Mouse (Mus musculus): Measurements from ENCODE around the gene Muc2.
"Not testable (repeated sequence)": the region's sequence is repeated elsewhere in the genome, so short reads cannot be mapped to it uniquely, and the experiment has no call there.

Muc2 gene

GRCm38 (mm10) chr7:141690040-141690439 lies at the start of gene Muc2:
Gene Muc2 (plus strand): TSS chr7:141690340.
- no peak for DNase-seq

- DNase-seq = no peak
These were observed 47.8 kb upstream of the Muc2 start for GRCm38 (mm10) chr7:141642375-141642774.

- DNase-seq = peak; percentile 37
These were observed 47.0 kb upstream of the Muc2 start for GRCm38 (mm10) chr7:141643160-141643559.

DNA sequence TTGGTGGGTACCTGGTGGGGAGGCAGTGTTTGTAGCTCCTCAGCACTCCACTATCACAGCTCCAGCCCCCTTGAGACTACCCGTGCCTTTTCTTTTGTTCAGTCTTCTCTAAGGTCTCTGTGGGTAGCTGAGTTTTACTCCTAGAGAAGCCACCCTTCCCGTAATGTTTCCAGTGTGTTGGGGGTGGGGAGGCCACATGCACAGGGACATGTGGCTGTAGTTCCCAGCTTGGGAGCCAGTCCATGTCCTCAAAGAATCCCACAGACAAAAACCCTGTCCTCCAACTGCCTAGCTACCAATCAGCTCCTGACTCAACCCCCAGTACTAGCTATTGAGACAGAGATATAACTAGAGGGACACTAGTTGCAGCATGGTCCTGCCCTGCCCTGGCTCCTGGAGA lies 43.1 kb upstream of the Muc2 start:
- DNase-seq = no peak

DNA sequence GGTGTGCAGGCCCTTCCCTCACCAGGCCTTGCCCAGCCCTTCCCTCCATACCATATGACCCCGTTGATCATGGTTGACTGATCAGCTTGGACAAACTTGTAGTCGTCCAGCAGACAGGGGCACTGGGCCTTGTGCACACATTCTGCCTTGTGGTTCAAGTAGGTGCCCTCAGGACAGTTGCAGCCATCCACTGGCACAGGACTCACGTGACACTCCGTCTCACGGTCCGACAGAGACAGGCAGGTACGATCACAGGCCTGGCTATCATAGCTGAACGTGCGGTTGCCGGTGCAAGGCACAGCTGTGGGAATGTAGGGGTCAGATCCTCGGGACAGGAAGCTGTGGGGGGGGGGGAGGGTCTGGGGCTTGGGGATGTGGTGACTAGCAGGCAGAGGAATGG lies 42.3 kb upstream of the Muc2 start:
- DNase-seq = no peak

- no peak for DNase-seq
These were observed 37.9 kb upstream of the Muc2 start for GRCm38 (mm10) chr7:141652191-141652590.

- no peak for DNase-seq
These were observed 29.8 kb upstream of the Muc2 start for GRCm38 (mm10) chr7:141660346-141660745.

DNA sequence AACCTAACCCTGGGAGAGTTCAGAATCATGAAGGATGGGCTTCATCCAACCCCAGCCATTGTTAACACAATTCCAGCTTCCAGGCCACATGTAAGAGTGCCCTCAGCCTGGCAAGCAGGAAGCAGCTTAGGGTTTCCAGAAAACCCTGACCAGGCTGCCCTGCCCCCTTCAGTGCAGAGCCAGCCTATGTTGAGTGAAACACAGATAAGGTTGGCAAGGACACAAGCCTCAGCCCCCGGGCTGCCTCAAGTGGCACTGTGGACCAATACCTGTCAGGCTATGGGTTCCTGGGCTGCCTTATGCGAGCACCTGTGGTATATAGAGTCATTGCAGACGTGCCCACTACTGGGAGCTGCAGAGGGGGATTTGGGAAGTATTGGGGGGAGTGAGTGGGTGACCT lies 28.7 kb upstream of the Muc2 start:
- no peak for DNase-seq

DNA sequence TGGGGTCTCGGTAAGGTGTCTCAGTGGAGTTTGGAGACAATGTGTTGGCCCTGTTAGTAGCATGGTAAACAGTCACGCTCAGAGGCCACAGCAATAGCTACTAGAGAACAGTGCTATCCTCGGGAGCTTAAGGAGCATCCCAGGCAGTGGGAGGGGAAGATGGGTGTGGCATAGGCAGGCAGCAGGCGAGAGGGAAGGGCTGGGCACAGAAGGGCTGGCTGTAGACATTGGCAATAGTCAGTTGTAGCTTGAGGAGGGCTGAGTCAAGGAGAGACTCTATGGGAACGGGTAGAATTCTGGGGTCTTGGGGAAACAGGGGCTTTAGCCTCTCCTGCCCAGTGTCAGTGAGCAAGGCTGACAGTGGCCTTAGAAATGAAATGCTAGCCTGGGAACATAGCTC lies 27.9 kb upstream of the Muc2 start:
- no peak for DNase-seq

DNA sequence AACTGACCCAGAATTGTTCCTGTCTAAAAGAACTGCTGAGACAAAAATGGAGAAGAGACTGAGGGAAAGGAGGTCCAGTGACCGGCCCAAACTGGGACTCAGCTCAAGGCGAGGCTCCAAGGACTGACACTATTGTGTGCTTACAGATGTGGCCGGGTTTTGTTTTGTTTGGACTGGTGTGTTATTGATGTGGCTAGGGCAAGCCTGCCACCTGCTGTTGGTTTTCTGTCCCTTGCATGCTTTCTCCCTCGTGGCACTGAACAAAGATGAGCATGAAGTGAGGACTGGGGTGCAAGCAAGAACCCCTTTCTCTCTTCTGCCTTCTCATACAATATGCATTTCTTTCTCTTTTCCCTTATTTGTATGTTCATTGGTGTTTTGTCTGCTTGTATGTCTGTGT lies 23.9 kb upstream of the Muc2 start:
- peak; percentile 56 for DNase-seq

- DNase-seq = not testable (repeated sequence)
These were observed 21.0 kb upstream of the Muc2 start for GRCm38 (mm10) chr7:141669097-141669496.

DNA sequence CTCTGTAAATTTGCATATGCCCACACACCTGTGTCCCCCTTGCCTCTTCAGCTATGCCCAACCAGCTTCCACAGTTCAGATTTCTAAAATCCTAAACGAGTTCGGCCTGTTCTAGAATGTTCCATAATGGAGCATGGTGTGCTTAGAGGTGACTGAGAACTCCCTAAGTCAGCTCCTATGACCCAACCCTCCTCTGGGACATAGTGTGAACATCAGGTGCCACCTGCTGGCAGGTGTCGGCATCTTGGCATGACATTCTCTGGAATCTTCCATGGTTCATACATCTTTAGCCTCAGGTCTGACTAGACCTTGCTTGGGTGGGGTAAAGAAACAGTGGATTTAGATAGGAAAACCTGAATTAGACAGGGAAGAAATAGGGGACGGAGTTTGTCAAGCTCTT lies 19.1 kb upstream of the Muc2 start:
- peak; percentile 45 for DNase-seq

- DNase-seq = no peak
These were observed 18.4 kb upstream of the Muc2 start for GRCm38 (mm10) chr7:141671626-141672291.

GRCm38 (mm10) chr7:141678922-141679321 lies 11.2 kb upstream of the Muc2 start:
- DNase-seq = no peak

- no peak for DNase-seq
These were observed 2.8 kb upstream of the Muc2 start for GRCm38 (mm10) chr7:141687330-141687729.

GRCm38 (mm10) chr7:141693591-141694273 lies 3.6 kb downstream of the Muc2 start:
- DNase-seq = no peak

GRCm38 (mm10) chr7:141694274-141694639 lies 4.1 kb downstream of the Muc2 start:
- DNase-seq = no peak

- DNase-seq = no peak
These were observed 6.4 kb downstream of the Muc2 start for GRCm38 (mm10) chr7:141696538-141696937.

DNA sequence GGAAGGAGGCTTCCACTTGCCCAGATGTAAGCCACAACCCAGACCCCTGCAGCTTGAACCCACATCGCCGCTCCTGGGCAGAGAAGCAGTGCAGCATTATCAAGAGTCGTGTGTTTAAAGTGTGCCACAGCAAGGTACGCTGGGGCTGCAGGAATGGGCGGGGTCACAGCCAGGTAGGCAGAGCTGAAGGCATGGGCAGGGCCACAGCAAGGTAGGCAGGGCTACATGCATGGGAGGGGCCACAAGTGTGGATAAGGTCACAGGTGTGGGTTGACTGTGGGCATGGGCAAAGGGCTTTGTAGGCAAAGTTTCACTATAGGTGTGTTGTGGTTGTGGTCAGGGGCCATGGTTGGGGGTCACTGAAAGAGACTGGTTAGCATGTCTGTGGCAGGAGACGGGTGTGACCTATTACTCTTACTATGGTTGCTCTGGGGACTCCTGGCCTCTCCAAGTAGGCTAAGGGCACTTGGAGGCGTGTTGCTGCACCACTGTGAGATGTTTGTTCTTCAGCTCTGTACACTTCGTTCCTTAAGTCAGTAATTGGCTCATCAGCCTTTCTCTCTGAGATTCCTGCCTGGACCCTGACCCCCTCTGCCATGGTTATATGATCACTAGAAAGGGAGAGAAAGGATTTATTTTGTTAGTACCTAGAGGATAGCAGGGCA lies 9.5 kb downstream of the Muc2 start:
- DNase-seq = no peak

DNA sequence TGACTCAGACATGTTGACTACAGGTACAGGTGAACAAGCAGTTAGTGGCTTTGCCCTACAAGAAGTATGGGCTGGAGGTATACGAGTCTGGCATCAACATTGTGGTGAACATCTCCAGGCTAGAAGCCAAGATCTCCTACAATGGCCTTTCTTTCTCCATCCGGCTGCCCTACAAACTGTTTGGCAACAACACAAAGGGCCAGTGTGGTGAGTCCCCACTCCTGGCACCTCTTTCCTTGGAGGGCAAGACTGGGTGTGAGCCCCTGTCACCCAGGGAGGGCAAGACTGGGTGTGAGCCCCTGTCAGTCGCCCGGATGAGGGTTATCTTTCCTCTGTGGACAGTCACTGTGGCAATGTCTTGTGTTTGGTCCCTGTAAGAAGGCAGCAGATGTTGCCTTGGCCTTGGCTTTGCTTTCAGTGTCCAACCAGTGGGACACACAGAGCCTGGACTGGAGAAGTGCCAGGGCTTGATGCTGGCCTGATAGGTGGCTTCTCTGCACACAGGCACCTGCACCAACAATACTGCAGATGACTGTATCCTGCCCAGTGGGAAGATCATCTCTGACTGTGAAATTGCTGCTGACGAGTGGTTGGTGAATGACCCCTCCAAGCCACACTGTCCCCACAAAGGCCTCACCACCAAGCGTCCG lies 57.4 kb downstream of the Muc2 start:
- DNase-seq = no peak

- DNase-seq = no peak
These were observed 62.4 kb downstream of the Muc2 start for GRCm38 (mm10) chr7:141752513-141752912.

DNA sequence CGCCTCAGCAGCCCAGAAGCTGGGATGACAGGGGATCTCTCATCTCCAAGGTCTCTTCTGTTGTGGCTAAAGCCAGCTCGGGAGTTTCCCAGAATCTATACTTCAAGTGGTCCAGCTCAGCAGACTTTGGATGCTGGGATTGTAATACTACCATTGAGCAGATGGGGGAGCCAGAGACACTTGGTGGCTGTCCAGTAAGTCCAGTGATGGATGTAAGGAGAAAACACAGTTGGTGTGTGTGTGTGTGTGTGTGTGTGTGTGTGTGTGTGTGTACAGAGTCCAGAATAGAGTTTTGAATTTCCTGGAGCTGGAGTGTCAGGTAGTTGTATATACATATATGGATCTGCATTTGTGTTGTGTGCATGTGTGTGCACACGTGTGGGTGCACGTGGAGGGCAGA lies 65.7 kb downstream of the Muc2 start:
- peak; percentile 43 for DNase-seq

DNA sequence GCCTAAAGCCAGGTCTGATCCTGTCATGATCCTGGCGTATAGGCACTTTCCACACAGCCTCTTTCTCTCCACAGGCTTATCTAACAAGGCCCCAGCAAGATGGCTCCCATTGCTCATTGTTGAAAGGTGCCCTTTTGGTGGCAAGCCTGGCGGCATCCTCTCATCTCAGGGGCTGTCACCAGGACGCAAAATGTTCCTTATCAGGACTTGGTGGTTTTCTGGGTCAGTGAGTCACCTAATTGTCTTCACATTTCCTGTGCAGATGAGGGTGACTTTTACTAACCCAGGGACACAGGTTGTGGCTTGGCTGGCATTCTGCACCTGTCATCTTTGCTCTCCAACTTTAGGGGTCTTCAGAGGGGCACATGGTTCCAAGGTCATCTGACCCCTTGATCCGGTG lies 68.2 kb downstream of the Muc2 start:
- no peak for DNase-seq

GRCm38 (mm10) chr7:141770521-141770920 lies 80.4 kb downstream of the Muc2 start:
- DNase-seq = no peak

Data from thymus, postnatal 25 days (tissue).